ENCODE assay signal across 28 mouse cellular contexts in genomic region chr8:122686879-122687278, GRCm38 (mm10). TPM values are rescaled to one million over a fixed set of nuclear protein-coding genes. Genes with fewer than 3 reads are reported as not detected.
DNase-seq lines count a peak whose midpoint lies in the region; ATAC-seq and TF ChIP-seq lines count a peak whose summit lies in the region.
"Had no signal": no experiment of that assay in that cellular context is flagged by ENCODE, and none has a peak within 500 bp of the region (broad histone marks: within the 10 kb centered on the region; RNA-seq: fewer than 3 reads in every experiment).

No protein-coding gene starts in this region.

- peaks cover 16% of the 10 kb centered on the region for H3K4me1 ChIP-seq in forebrain, embryonic 13.5 days
- H3K4me1 ChIP-seq in forebrain, embryonic 10.5 days: no peaks in the 10 kb centered on the region
- H3K4me1 ChIP-seq in intestine, embryonic 15.5 days (replicated peaks): no peaks in the 10 kb centered on the region
- no peaks in the 10 kb centered on the region for H3K4me1 ChIP-seq in intestine, postnatal 0 days (replicated peaks; ENCODE audit: control insufficient read depth, insufficient read depth, low read length)
- H3K4me1 ChIP-seq in bone marrow, adult 2 months (ENCODE audit: control insufficient read depth, insufficient read depth, low read length): peaks cover 16% of the 10 kb centered on the region
- H3K4me1 ChIP-seq in stomach, embryonic 16.5 days (ENCODE audit: control insufficient read depth, insufficient read depth, low read length): no peaks in the 10 kb centered on the region
- H3K4me1 ChIP-seq: hindbrain, embryonic 12.5 days; limb, embryonic 15.5 days; midbrain, embryonic 10.5 days; midbrain, embryonic 15.5 days had no signal

- no peak for TF ChIP-seq CTCF in intestine, postnatal 0 days (IDR thresholded peaks at IDR 0.05; ENCODE audit: low read depth)
- no peak for TF ChIP-seq CTCF in bone marrow, adult 2 months (IDR thresholded peaks at IDR 0.05; ENCODE audit: control insufficient read depth, insufficient read depth, low read length)

- no peak overlapping the region for H3K4me2 ChIP-seq in forebrain, embryonic 13.5 days
- no peak overlapping the region for H3K4me2 ChIP-seq in intestine, embryonic 15.5 days (replicated peaks)
- no peak overlapping the region for H3K4me2 ChIP-seq in intestine, postnatal 0 days (replicated peaks; ENCODE audit: low read depth)
- H3K4me2 ChIP-seq in stomach, embryonic 16.5 days (ENCODE audit: low read depth, low read length): no peak overlapping the region
- H3K4me2 ChIP-seq: heart, embryonic 15.5 days; hindbrain, embryonic 12.5 days; limb, embryonic 15.5 days; lung, embryonic 14.5 days; midbrain, embryonic 15.5 days had no signal

- no peak overlapping the region for H3K27ac ChIP-seq in forebrain, embryonic 13.5 days
- H3K27ac ChIP-seq in forebrain, embryonic 10.5 days: no peak overlapping the region
- H3K27ac ChIP-seq in intestine, embryonic 15.5 days: no peak overlapping the region
- H3K27ac ChIP-seq in intestine, postnatal 0 days (ENCODE audit: low read depth, low read length): no peak overlapping the region
- H3K27ac ChIP-seq in bone marrow, adult 2 months (ENCODE audit: control insufficient read depth, insufficient read depth, low read depth, low read length, poor library complexity): 0 out of 2 replicates have a peak overlapping the region, but pooled peaks have one; percentile 12
- no peak overlapping the region for H3K27ac ChIP-seq in stomach, embryonic 16.5 days (ENCODE audit: low read length)
- H3K27ac ChIP-seq: heart, embryonic 10.5 days; heart, embryonic 15.5 days; hindbrain, embryonic 12.5 days; limb, embryonic 10.5 days; limb, embryonic 15.5 days; midbrain, embryonic 10.5 days; midbrain, embryonic 15.5 days had no signal

- H3K9me3 ChIP-seq in forebrain, embryonic 13.5 days (replicated peaks): no peaks in the 10 kb centered on the region
- no peaks in the 10 kb centered on the region for H3K9me3 ChIP-seq in forebrain, embryonic 10.5 days
- no peaks in the 10 kb centered on the region for H3K9me3 ChIP-seq in intestine, embryonic 15.5 days
- H3K9me3 ChIP-seq in intestine, postnatal 0 days (ENCODE audit: control insufficient read depth): no peaks in the 10 kb centered on the region
- no peaks in the 10 kb centered on the region for H3K9me3 ChIP-seq in stomach, embryonic 16.5 days (replicated peaks; ENCODE audit: control insufficient read depth, low read length)
- H3K9me3 ChIP-seq: heart, embryonic 10.5 days; heart, embryonic 15.5 days; hindbrain, embryonic 12.5 days; limb, embryonic 10.5 days; limb, embryonic 15.5 days; midbrain, embryonic 10.5 days; midbrain, embryonic 15.5 days had no signal

- 59% methylated on average over 9 of the region's 9 CpGs for WGBS in forebrain, embryonic 13.5 days
- 85% methylated on average over 9 of the region's 9 CpGs for WGBS in forebrain, embryonic 10.5 days
- 56% methylated on average over 9 of the region's 9 CpGs for WGBS in intestine, embryonic 15.5 days
- 63% methylated on average over 9 of the region's 9 CpGs for whole genome bisulfite sequencing in intestine, postnatal 0 days
- 85% methylated on average over 9 of the region's 9 CpGs for WGBS in bone marrow, adult 2 months
- 61% methylated on average over 9 of the region's 9 CpGs for WGBS in stomach, embryonic 16.5 days

- peak; percentile 51; the same call in 1 of the 2 replicates for ATAC-seq in forebrain, embryonic 13.5 days
- peak; percentile 61; the same call in 1 of the 2 replicates for ATAC-seq in intestine, embryonic 15.5 days
- ATAC-seq in intestine, postnatal 0 days: no peak
- no peak for ATAC-seq in stomach, embryonic 16.5 days (ENCODE audit: insufficient read depth, low FRiP score)
- ATAC-seq in monocyte, adult 5-6 weeks (replicated peaks; ENCODE audit: insufficient number of reproducible peaks, low FRiP score, low TSS enrichment, poor library complexity, severe bottlenecking): no peak
- ATAC-seq: midbrain, embryonic 15.5 days; Patski had no signal

- DNase-seq in forebrain, embryonic 10.5 days (ENCODE audit: extremely low spot score, low spot score): no peak
- DNase-seq: adrenal gland, postnatal 10 days; cerebellum, adult 18-20 months; cerebellum, postnatal 10 days; gastrocnemius, postnatal 25 days; heart, adult 11 months; kidney, adult 11 months; kidney, postnatal 14 days; layer of hippocampus, adult 9-11 months; lung, embryonic 14.5 days; lung, postnatal 14 days; right cerebral cortex, postnatal 4 days had no signal

- peak overlapping the region; percentile 37; the same call in 1 of the 2 replicates for H3K9ac ChIP-seq in forebrain, embryonic 13.5 days
- H3K9ac ChIP-seq in intestine, embryonic 15.5 days: no peak overlapping the region
- H3K9ac ChIP-seq in intestine, postnatal 0 days (ENCODE audit: low read depth, low read length): no peak overlapping the region
- 0 out of 2 replicates have a peak overlapping the region, but pooled peaks have one; percentile 46 for H3K9ac ChIP-seq in stomach, embryonic 16.5 days (ENCODE audit: low read length)
- H3K9ac ChIP-seq: heart, embryonic 15.5 days; hindbrain, embryonic 12.5 days; limb, embryonic 15.5 days; lung, embryonic 14.5 days; midbrain, embryonic 15.5 days had no signal

- no peak for TF ChIP-seq POLR2A in bone marrow, adult 2 months (IDR thresholded peaks at IDR 0.05; ENCODE audit: borderline replicate concordance, control insufficient read depth, low read depth, low read length)

- peaks cover 21% of the 10 kb centered on the region for H3K27me3 ChIP-seq in forebrain, embryonic 13.5 days
- H3K27me3 ChIP-seq in forebrain, embryonic 10.5 days (ENCODE audit: poor library complexity, severe bottlenecking): peaks cover 34% of the 10 kb centered on the region
- H3K27me3 ChIP-seq in intestine, embryonic 15.5 days (replicated peaks): peaks cover 20% of the 10 kb centered on the region; the same call in 1 of the 2 replicates
- peaks cover 10% of the 10 kb centered on the region for H3K27me3 ChIP-seq in intestine, postnatal 0 days (replicated peaks; ENCODE audit: control insufficient read depth, insufficient read depth, low read length)
- peaks cover 7% of the 10 kb centered on the region; the same call in 1 of the 2 replicates for H3K27me3 ChIP-seq in stomach, embryonic 16.5 days (ENCODE audit: control insufficient read depth, insufficient read depth, low read length)
- H3K27me3 ChIP-seq: CH12.LX; midbrain, embryonic 15.5 days had no signal

- H3K4me3 ChIP-seq in forebrain, embryonic 13.5 days: no peak overlapping the region
- H3K4me3 ChIP-seq in forebrain, embryonic 10.5 days: no peak overlapping the region
- H3K4me3 ChIP-seq in intestine, embryonic 15.5 days (replicated peaks): no peak overlapping the region
- no peak overlapping the region for H3K4me3 ChIP-seq in intestine, postnatal 0 days (ENCODE audit: low read depth, low read length)
- no peak overlapping the region for H3K4me3 ChIP-seq in bone marrow, adult 2 months (replicated peaks; ENCODE audit: control insufficient read depth, low read depth, low read length)
- H3K4me3 ChIP-seq in stomach, embryonic 16.5 days (replicated peaks; ENCODE audit: low read length): no peak overlapping the region
- H3K4me3 ChIP-seq: erythroblast, embryonic 14.5 days; heart, embryonic 10.5 days; heart, embryonic 15.5 days; hindbrain, embryonic 12.5 days; limb, embryonic 10.5 days; limb, embryonic 15.5 days; midbrain, embryonic 10.5 days; midbrain, embryonic 15.5 days had no signal

- H3K36me3 ChIP-seq in forebrain, embryonic 13.5 days (ENCODE audit: poor library complexity, severe bottlenecking): no peaks in the 10 kb centered on the region
- no peaks in the 10 kb centered on the region for H3K36me3 ChIP-seq in forebrain, embryonic 10.5 days (replicated peaks)
- no peaks in the 10 kb centered on the region for H3K36me3 ChIP-seq in intestine, embryonic 15.5 days
- no peaks in the 10 kb centered on the region for H3K36me3 ChIP-seq in intestine, postnatal 0 days (ENCODE audit: control insufficient read depth, insufficient read depth)
- no peaks in the 10 kb centered on the region for H3K36me3 ChIP-seq in stomach, embryonic 16.5 days (ENCODE audit: control insufficient read depth, insufficient read depth, low read length)
- H3K36me3 ChIP-seq: heart, embryonic 10.5 days; heart, embryonic 15.5 days; hindbrain, embryonic 12.5 days; limb, embryonic 10.5 days; limb, embryonic 15.5 days; midbrain, embryonic 10.5 days; midbrain, embryonic 15.5 days had no signal

RNA-seq across cellular contexts. Expression of gene Cbfa2t3, which starts 12.0 kb away (rescaled TPM):
- polyA plus RNA-seq in forebrain, embryonic 13.5 days (2015; fragmentation: Nextera tagmentation; extraction: Ambion mirVana): 12.4 and 13.9 TPM in 2 replicates
- 1.6 and 2.4 TPM in 2 replicates for polyA plus RNA-seq in forebrain, embryonic 10.5 days (2016; fragmentation: Nextera tagmentation; extraction: Ambion mirVana)
- polyA plus RNA-seq in intestine, embryonic 15.5 days (2015; fragmentation: Nextera tagmentation; extraction: Ambion mirVana): 4.6 and 4.7 TPM in 2 replicates
- polyA plus RNA-seq in intestine, postnatal 0 days (2015; fragmentation: Nextera tagmentation; extraction: Ambion mirVana): 5.9 and 7.6 TPM in 2 replicates
- polyA plus RNA-seq in bone marrow, adult 2 months (2011; ENCODE audit: insufficient read depth, insufficient read length, low replicate concordance, missing spikeins): 16.3 and 58.8 TPM in 2 replicates
- polyA plus RNA-seq in stomach, embryonic 16.5 days (2015; fragmentation: Nextera tagmentation; extraction: Ambion mirVana): 3.2 and 4.1 TPM in 2 replicates
- total RNA-seq in monocyte, adult 5-6 weeks (2017): 21.2 to 48.6 TPM (median 32.6 TPM) in 3 replicates

Comparison
In these comparisons a context has a peak if more than half of its experiments do, and no peak if none do; other contexts are left out.
1. ATAC-seq: peak in forebrain, embryonic 13.5 days (single experiment) and intestine, embryonic 15.5 days (single experiment); none in intestine, postnatal 0 days (single experiment), stomach, embryonic 16.5 days (single experiment) and monocyte, adult 5-6 weeks (single experiment).
2. H3K9ac ChIP-seq: peak in forebrain, embryonic 13.5 days (single experiment) and stomach, embryonic 16.5 days (single experiment); none in intestine, embryonic 15.5 days (single experiment) and intestine, postnatal 0 days (single experiment).